Mouse (Mus musculus) midbrain, embryonic 15.5 days (tissue): Measurements from ENCODE around the gene Pcsk4. TPM values are rescaled to one million over a fixed set of nuclear protein-coding genes. Genes with fewer than 3 reads are reported as not detected.
"Not testable (repeated sequence)": the region's sequence is repeated elsewhere in the genome, so short reads cannot be mapped to it uniquely, and the experiment has no call there.

Source experiments
- ATAC-seq: fragments of 200-750 bp; cut with Nextera tagmentation; replicated peaks from 2 replicates; pipeline ENCODE4 v1.8.0; 2017; ENCODE audit warnings: moderate TSS enrichment
- H3K27ac ChIP-seq: fragments of 300-500 bp; sonication (generic); 2 replicates; pipeline ENCODE4 v1.5.1; 2015; ENCODE audit warnings: mild to moderate bottlenecking, inconsistent platforms
- H3K27me3 ChIP-seq: fragments of 300-500 bp; sonication (generic); replicated peaks from 2 replicates; pipeline ENCODE4 v1.6.1; 2015; ENCODE audit warnings: inconsistent platforms
- H3K36me3 ChIP-seq: fragments of 300-500 bp; sonication (generic); replicated peaks from 2 replicates; pipeline ENCODE4 v1.6.1; 2015; ENCODE audit warnings: inconsistent platforms
- H3K4me1 ChIP-seq: fragments of 300-500 bp; sonication (generic); 2 replicates; pipeline ENCODE4 v1.6.1; 2015; ENCODE audit warnings: inconsistent platforms
- H3K4me2 ChIP-seq: fragments of 300-500 bp; sonication (generic); 2 replicates; pipeline ENCODE4 v1.6.1; 2015; ENCODE audit warnings: inconsistent platforms, mild to moderate bottlenecking, moderate library complexity
- H3K4me3 ChIP-seq: fragments of 300-500 bp; sonication (generic); 2 replicates; pipeline ENCODE4 v1.5.1; 2015; ENCODE audit warnings: mild to moderate bottlenecking, inconsistent platforms
- H3K9ac ChIP-seq: fragments of 300-500 bp; sonication (generic); 2 replicates; pipeline ENCODE4 v1.6.1; 2015; ENCODE audit warnings: mild to moderate bottlenecking, inconsistent platforms
- H3K9me3 ChIP-seq: fragments of 300-500 bp; sonication (generic); 2 replicates; pipeline ENCODE4 v1.6.1; 2016; ENCODE audit warnings: inconsistent platforms
- WGBS: fragments of 180-500 bp; shearing (Covaris S2); methylation state at CpG from one replicate; pipeline ENCODE4 v1.1.7; 2015; ENCODE audit warnings: mixed read lengths; 5-methylcytosine and 5-hydroxymethylcytosine counted together
- polyA plus RNA-seq: library from polyadenylated mRNA; unstranded; fragments of >200 nt; fragmentation: Nextera tagmentation; extraction: Ambion mirVana; gene quantifications from 2 replicates; pipeline ENCODE4 v1.2.1, GENCODE M21; 2015

Pcsk4 gene
- polyA plus RNA-seq, 1 experiment from 2014 or later: 4.4 TPM

DNA sequence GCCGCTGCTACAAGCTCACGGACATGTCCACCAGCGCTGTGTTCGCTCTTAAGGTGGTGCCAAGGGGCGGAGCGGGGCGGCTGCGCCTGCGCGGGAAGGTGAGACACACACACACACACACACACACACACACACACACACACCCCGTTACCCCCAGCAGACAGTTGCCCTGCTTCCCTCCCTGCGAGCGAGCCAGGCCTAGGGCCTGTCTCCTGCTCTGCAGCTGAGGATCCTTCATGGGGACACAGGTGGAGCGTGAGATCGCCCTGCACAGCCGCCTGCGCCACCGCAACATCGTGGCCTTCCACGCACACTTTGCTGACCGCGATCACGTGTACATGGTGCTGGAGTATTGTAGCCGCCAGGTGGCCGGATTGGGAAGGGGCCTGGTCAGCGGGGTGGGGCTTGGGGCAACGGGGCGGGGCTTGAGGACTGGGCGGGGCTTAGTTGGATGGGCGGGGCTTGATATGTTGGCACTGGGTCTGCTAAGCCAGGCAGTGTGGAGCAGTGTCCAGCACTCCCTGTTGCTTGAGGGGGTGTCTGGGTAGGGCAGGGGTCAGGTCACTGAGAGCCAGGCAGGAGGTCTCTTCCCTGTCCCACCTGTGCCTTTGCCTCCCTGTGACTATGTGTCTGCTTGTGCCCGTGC is 28.8 kb upstream of the Pcsk4 start:
- no peak overlapping the region for H3K27ac ChIP-seq
- peaks cover 57% of the 10 kb centered on the region for H3K27me3 ChIP-seq
- H3K9me3 ChIP-seq: no peaks in the 10 kb centered on the region
- no peaks in the 10 kb centered on the region for H3K36me3 ChIP-seq
- peaks cover 25% of the 10 kb centered on the region for H3K4me1 ChIP-seq
- ATAC-seq: peak; percentile 56
- 5% methylated on average over 29 of the region's 31 CpGs for WGBS
- H3K4me3 ChIP-seq: peak overlapping the region; percentile 38
- H3K9ac ChIP-seq: peak overlapping the region; percentile 27
- H3K4me2 ChIP-seq: peak overlapping the region; percentile 62

DNA sequence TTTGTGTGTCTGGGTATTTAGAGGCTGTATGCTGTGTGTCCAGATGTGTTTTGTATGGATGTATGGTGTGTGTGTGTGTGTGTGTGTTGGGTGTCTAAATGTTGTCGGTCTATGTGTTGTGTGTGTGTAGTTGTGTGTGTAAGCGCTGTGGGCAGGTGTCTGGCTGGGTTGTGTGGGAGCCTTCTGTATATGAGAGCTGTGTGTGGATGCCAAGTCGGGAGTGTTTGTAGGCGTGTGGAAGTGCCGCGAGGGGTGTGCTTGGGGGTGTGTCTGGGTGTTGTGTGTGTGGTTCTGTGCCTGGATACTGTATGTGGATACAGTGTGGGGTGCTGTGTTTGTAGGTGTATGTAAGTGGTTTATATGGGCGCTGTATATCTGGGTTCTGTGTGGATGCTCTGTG is 28.0 kb upstream of the Pcsk4 start:
- Histone ChIP-seq H3K9me3 (no peaks in the 10 kb centered on the region), H3K27me3 (peaks cover 65% of the 10 kb centered on the region), H3K4me1 (peaks cover 25% of the 10 kb centered on the region), H3K4me2 (peak overlapping the region; percentile 62), H3K9ac (no peak overlapping the region; the same call in 1 of the 2 replicates), H3K27ac (no peak overlapping the region), H3K4me3 (peak overlapping the region; percentile 38), H3K36me3 (no peaks in the 10 kb centered on the region)
- peak; percentile 12; the same call in 1 of the 2 replicates for ATAC-seq
- 26% methylated on average over 7 of the region's 7 CpGs for WGBS

DNA sequence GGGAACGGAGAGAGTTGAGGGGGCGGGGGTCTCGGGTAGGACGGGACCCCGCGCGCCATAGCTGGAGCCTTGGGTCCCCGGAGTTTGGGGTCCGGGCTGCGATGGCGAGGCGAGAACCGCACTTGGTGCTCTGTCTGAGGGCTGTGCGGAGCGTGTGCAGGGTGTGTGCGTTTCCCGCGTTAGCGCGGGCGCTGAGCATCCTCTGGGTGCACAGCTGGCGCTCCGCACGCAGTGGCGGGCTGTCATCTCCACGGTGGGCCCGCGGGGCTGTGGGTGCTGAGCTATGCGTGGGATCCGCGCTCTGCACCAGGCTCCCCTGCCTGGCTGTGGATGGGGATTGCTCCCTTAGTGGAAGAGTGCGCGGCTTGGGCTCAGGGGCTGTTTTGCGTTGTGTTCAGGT is 27.4 kb upstream of the Pcsk4 start:
- peak overlapping the region; percentile 68 for H3K4me2 ChIP-seq
- H3K4me1 ChIP-seq: peaks cover 25% of the 10 kb centered on the region
- peak; percentile 40; the same call in 1 of the 2 replicates for ATAC-seq
- peak overlapping the region; percentile 16 for H3K9ac ChIP-seq
- peak overlapping the region; percentile 38 for H3K4me3 ChIP-seq
- H3K36me3 ChIP-seq: no peaks in the 10 kb centered on the region
- no peaks in the 10 kb centered on the region for H3K9me3 ChIP-seq
- H3K27me3 ChIP-seq: peaks cover 71% of the 10 kb centered on the region
- 2% methylated on average over 34 of the region's 34 CpGs for WGBS
- no peak overlapping the region for H3K27ac ChIP-seq

DNA sequence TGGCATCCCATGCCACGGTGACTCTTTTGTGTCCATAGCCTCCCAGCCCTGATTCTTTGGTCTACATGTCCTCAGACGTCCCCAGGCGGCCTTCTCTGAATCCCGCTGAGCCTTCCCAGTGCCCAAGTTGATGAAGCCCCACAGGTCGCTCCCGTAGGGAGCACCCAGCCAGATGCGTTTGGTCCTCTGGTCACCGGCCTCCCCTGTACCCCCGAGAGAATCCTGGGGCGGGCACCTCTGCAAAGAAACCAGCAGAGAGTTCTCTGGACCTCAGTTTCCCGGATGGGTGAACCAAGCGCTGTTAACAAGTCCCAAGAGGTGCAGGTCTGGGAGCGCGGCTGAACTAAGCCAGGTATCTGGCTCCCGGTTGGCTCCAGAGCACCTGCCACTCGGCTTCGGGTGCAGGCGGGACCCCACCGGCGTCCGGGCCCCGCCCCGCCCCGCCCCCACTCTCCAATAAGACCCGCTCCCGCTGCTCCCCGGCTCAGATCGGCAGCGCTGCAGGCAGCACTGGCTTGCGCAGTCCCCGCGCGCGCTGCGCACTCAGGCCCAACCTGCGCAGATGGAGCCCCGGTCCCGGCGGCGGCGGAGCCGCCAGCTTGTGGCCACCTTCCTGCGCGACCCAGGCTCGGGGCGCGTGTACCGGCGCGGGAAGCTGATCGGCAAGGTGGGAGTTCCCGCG is 26.8 kb upstream of the Pcsk4 start, which contains the start of gene Plk5:
Plk5 (plus strand) TSS at position 459 of the 682 bp plus-strand sequence.
- WGBS: 2% methylated on average over 52 of the region's 53 CpGs
- Histone ChIP-seq H3K4me2 (peak within 1 kb of the TSS; percentile 68), H3K4me1 (peaks cover 25% of the 10 kb centered on the region), H3K4me3 (peak within 1 kb of the TSS; percentile 38), H3K9me3 (no peaks in the 10 kb centered on the region), H3K27me3 (peaks cover 76% of the 10 kb centered on the region), H3K27ac (no peak within 1 kb of the TSS), H3K9ac (peak within 1 kb of the TSS; percentile 16), H3K36me3 (no peaks in the 10 kb centered on the region)
- ATAC-seq: no peak

DNA sequence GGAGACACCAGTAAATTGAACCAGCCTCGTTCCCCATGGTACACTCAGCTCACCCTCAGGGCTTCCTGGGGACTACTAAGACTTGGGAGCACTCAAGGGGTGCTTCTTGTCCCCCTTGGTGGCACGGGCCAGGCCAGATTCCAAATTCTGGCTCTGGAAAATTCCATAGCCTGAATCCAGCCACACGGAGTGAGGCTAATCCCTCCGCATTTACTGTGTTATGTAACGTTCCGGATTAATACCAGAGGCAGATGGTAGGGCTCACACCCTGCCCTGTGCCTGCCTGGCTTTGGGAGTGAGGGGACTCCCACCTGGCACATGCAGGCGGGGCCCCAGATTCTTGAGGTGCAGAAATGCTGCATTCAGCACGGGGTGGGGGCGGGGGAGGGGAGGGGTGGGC is 26.1 kb upstream of the Pcsk4 start:
- 5% methylated on average over 9 of the region's 9 CpGs for whole genome bisulfite sequencing
- no peaks in the 10 kb centered on the region for H3K36me3 ChIP-seq
- H3K4me3 ChIP-seq: no peak overlapping the region
- ATAC-seq: no peak
- H3K9ac ChIP-seq: no peak overlapping the region
- no peak overlapping the region for H3K4me2 ChIP-seq
- H3K9me3 ChIP-seq: no peaks in the 10 kb centered on the region
- no peak overlapping the region for H3K27ac ChIP-seq
- peaks cover 25% of the 10 kb centered on the region for H3K4me1 ChIP-seq
- peaks cover 83% of the 10 kb centered on the region for H3K27me3 ChIP-seq

DNA sequence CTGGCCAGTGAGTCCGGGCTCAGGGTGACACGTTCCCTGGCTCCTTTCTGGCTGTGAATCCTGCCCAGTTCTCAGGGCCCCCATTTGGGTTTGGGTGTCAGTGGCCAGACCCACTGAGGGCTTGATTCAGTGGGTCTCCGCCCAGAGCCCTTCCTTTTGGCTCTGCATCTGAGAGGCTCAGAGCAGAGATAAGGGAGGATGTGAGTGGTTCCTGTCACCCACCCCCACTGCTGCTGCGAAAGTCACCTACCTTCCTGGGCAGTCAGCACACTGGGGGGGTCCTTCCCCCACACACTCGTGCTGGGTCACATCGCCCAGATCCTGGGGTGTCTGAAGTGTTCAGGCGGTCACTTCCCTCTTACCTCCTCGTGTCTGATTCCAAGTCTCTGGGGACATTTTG is 23.4 kb upstream of the Pcsk4 start:
- no peak overlapping the region for H3K9ac ChIP-seq
- no peak overlapping the region for H3K27ac ChIP-seq
- ATAC-seq: no peak
- WGBS: 65% methylated on average over 8 of the region's 8 CpGs
- no peak overlapping the region for H3K4me3 ChIP-seq
- peaks cover 29% of the 10 kb centered on the region for H3K4me1 ChIP-seq
- peaks cover 95% of the 10 kb centered on the region for H3K27me3 ChIP-seq
- H3K4me2 ChIP-seq: no peak overlapping the region
- no peaks in the 10 kb centered on the region for H3K36me3 ChIP-seq
- H3K9me3 ChIP-seq: no peaks in the 10 kb centered on the region

DNA sequence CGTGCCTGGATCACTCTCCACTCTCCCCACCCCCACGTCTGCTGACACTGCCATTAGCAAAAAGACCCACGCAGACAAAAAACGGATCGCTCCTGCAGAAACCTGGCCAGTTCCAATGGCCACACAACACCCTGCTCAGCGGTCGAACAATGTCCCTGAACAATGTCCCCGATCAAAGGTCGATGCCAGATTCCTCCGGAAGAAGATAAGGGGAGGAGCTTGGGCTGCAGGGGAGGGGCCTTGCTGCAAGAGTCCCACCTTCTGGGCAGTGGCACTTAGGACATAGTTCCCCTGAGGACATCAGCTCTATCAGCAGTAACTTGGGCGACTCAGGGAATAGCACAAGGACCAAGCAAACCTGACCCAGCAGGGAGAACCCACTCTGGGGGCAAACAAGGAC is 22.6 kb upstream of the Pcsk4 start:
- 23% methylated on average over 11 of the region's 11 CpGs for WGBS

DNA sequence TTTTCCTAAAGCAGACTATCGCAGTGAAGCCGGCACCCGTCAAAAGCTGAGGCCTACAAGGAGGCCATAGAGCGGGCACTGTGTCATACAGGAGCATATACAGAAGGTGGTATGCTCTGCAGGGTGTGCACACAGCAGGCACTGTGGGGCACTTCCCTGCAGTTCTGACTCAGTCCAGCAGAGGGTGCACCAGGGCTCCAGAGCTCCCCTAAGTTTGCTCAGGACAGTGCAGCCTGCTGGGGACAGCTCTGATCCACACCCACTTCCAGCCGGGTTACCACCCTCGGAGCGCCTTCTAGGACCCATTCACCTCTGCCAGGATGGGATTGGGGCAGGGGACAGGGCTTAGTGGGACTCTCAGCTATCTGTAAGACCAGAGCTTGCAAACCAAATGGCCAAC is 21.0 kb upstream of the Pcsk4 start:
- Histone ChIP-seq H3K9me3 (no peaks in the 10 kb centered on the region), H3K4me3 (no peak overlapping the region), H3K27me3 (peaks cover 92% of the 10 kb centered on the region), H3K4me1 (peaks cover 9% of the 10 kb centered on the region; the same call in 1 of the 2 replicates), H3K9ac (no peak overlapping the region), H3K36me3 (no peaks in the 10 kb centered on the region), H3K27ac (no peak overlapping the region), H3K4me2 (no peak overlapping the region)
- 5% methylated on average over 7 of the region's 7 CpGs for WGBS
- peak; percentile 68 for ATAC-seq

More for the DNA sequence above, 22.6 kb upstream of the Pcsk4 start:
- Histone ChIP-seq H3K4me1 (peaks cover 20% of the 10 kb centered on the region), H3K9me3 (no peaks in the 10 kb centered on the region), H3K9ac (no peak overlapping the region), H3K36me3 (no peaks in the 10 kb centered on the region), H3K4me3 (no peak overlapping the region), H3K27me3 (peaks cover 94% of the 10 kb centered on the region), H3K27ac (no peak overlapping the region), H3K4me2 (no peak overlapping the region)
- ATAC-seq: no peak

DNA sequence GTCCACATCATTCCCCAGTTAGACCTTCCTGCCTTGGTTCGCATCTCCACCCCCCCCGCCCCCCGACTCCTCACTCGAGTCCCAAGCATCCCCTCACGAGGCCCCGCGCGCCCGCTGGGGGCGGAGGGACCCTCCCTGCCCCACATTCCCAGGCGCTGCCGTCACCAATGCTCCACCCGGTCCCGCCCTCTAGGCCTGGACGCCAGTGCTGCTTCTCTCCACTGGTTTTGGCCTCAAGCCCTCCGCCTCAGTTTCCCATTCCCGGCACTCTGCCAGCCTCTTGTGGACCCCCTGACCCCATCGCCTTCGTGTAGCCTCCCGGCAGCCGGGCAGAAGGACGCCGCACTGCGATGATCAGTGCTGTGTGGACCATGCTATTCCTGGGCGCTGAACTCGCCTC is 19.7 kb upstream of the Pcsk4 start:
- no peak overlapping the region for H3K4me3 ChIP-seq
- H3K27ac ChIP-seq: no peak overlapping the region
- H3K9ac ChIP-seq: no peak overlapping the region
- H3K4me1 ChIP-seq: peaks cover 9% of the 10 kb centered on the region
- no peaks in the 10 kb centered on the region for H3K36me3 ChIP-seq
- 0 out of 2 replicates have a peak overlapping the region, but pooled peaks have one; percentile 2 for H3K4me2 ChIP-seq
- WGBS: 16% methylated on average over 25 of the region's 26 CpGs
- ATAC-seq: no peak
- H3K27me3 ChIP-seq: peaks cover 93% of the 10 kb centered on the region
- H3K9me3 ChIP-seq: no peaks in the 10 kb centered on the region

DNA sequence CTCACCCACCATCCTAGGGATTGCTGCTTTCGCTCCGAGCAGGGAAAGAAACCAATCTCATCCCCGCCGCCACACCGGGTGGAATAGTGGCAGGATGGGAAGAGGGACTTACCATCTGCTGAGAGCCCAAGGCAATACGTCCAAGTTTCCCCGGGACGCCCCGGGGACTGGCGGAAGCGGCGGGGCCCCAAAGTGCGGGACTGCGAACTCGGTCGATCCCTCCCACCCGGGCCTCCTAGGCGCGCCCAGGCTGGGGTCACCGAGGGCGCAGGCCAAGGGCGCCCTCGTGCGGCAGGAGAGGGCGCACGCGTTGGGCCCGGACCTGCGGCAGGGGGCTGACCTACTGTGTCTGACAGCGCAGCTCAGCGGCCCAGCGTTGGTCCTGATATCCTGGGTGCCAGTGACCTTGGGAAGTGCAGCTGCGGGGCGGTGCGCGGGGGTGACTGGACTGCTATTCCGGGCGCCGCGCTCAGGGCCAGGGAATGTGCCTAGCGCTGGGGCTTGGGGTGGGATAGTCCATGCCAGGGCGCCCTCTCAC is 19.0 kb upstream of the Pcsk4 start, which contains the start of gene Adamtsl5:
Adamtsl5 (minus strand) TSS at position 169 of the 538 bp plus-strand sequence.
- WGBS: under 1% methylated on average over 40 of the region's 42 CpGs
- H3K27ac ChIP-seq: no peak within 1 kb of the TSS
- no peaks in the 10 kb centered on the region for H3K36me3 ChIP-seq
- no peak within 1 kb of the TSS for H3K9ac ChIP-seq
- H3K4me2 ChIP-seq: peak within 1 kb of the TSS; percentile 2
- peaks cover 14% of the 10 kb centered on the region for H3K4me1 ChIP-seq
- ATAC-seq: no peak
- peaks cover 95% of the 10 kb centered on the region for H3K27me3 ChIP-seq
- H3K9me3 ChIP-seq: no peaks in the 10 kb centered on the region
- H3K4me3 ChIP-seq: no peak within 1 kb of the TSS

DNA sequence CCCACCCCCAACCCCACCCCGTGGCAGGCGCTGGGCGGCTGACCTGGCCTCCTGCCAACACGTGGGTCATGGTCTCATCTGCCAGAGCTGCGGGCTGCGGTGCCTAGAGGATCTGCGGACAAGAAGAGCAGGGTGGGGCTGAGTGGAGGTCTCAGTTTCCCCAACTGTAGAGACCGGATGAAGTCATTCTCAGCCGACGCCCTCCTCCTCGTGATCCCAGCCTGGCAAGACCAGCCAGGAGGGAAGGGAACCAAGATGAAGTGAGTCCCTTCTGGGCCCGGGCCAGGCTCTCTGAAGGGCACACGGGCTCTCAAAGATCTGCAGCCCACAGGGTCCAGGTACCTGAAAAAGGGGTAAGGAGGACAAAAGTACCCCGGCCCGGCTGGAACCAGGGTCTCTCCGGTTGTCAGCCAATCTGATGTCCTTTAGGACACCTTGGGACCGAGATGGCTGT is 18.2 kb upstream of the Pcsk4 start:
- H3K4me1 ChIP-seq: peaks cover 22% of the 10 kb centered on the region
- no peaks in the 10 kb centered on the region for H3K36me3 ChIP-seq
- H3K4me3 ChIP-seq: no peak overlapping the region
- H3K4me2 ChIP-seq: no peak overlapping the region
- H3K27me3 ChIP-seq: peaks cover 95% of the 10 kb centered on the region
- H3K9me3 ChIP-seq: no peaks in the 10 kb centered on the region
- H3K9ac ChIP-seq: no peak overlapping the region
- 17% methylated on average over 17 of the region's 17 CpGs for WGBS
- no peak overlapping the region for H3K27ac ChIP-seq
- no peak for ATAC-seq

DNA sequence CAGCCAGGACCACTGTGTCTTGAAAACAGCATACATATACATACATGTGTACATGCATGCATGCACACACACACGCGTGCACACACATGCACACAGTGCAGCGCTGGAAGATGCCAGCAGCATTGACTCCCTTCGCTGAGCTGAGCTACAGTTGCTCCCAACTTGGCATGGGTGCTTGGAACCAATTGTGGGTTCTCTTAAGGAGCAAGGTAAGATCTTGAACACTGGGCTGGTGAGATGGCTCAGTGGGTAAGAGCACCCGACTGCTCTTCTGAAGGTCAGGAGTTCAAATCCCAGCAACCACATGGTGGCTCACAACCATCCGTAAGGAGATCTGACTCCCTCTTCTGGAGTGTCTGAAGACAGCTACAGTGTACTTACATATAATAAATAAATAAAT is 16.6 kb upstream of the Pcsk4 start:
- H3K9ac ChIP-seq, ATAC-seq, H3K36me3 ChIP-seq, H3K27ac ChIP-seq, H3K4me2 ChIP-seq, H3K4me3 ChIP-seq, H3K9me3 ChIP-seq: not testable (repeated sequence)
- WGBS: 77% methylated on average over 6 of the region's 6 CpGs
- Histone ChIP-seq H3K27me3 (peaks cover 97% of the 10 kb centered on the region), H3K4me1 (peaks cover 30% of the 10 kb centered on the region)
